Mouse (Mus musculus) cerebellum, adult 2 months (tissue): ENCODE measurements around the gene Mbd5. TPM values are rescaled to one million over a fixed set of nuclear protein-coding genes. Genes with fewer than 3 reads are reported as not detected.

Experiments used
- DNase-seq, 2 experiments: peaks; one replicate each; pipeline ENCODE4 v3.0.0; 2021
- H3K27ac ChIP-seq: fragments of 200-500 bp; 2 replicates; pipeline ENCODE4 v1.5.1; 2012; ENCODE audit warnings: low read length, control low read depth, inconsistent platforms; ENCODE audit not compliant: insufficient read depth
- H3K27me3 ChIP-seq: fragments of 200-500 bp; 2 replicates; pipeline ENCODE4 v1.6.1; 2012; ENCODE audit warnings: inconsistent platforms, mild to moderate bottlenecking, low read length, moderate library complexity; ENCODE audit not compliant: control insufficient read depth, insufficient read depth
- H3K4me1 ChIP-seq: fragments of 200-500 bp; 2 replicates; pipeline ENCODE4 v1.6.1; 2011; ENCODE audit warnings: low read length; ENCODE audit not compliant: control insufficient read depth, insufficient read depth
- H3K4me3 ChIP-seq: fragments of 200-500 bp; replicated peaks from 2 replicates; pipeline ENCODE3; 2011; ENCODE audit warnings: mild to moderate bottlenecking, low read depth, low read length, control low read depth; ENCODE audit not compliant: insufficient read depth
- CTCF ChIP-seq: fragments of 200-500 bp; IDR thresholded peaks from 2 replicates; pipeline ENCODE4 v1.5.1; 2011; ENCODE audit warnings: low read depth, mild to moderate bottlenecking, control low read depth, low read length, moderate library complexity, borderline replicate concordance; ENCODE audit not compliant: insufficient read depth
- POLR2A ChIP-seq: fragments of 200-500 bp; IDR thresholded peaks from 2 replicates; pipeline ENCODE4 v1.6.1; 2011; ENCODE audit warnings: low read length, control low read depth, borderline replicate concordance; ENCODE audit not compliant: insufficient read depth
- WGBS: fragments of 180-500 bp; shearing (Covaris S2); methylation state at CpG from one replicate; pipeline ENCODE4 v1.1.7; 2018; 5-methylcytosine and 5-hydroxymethylcytosine counted together
- polyA plus RNA-seq: library from polyadenylated mRNA; depleted of rRNA; stranded (reverse); fragments of >200 nt; gene quantifications from 2 replicates; pipeline ENCODE4 v1.2.3, GENCODE M21; 2012; rRNA removed

Mbd5 gene
- polyA plus RNA-seq, 1 experiment: 29.3 TPM

GRCm38 (mm10) chr2:49371632-49372031, 422.3 kb downstream of the Mbd5 start:
- Histone ChIP-seq H3K4me1 (no peaks in the 10 kb centered on the region), H3K27ac (no peak overlapping the region), H3K27me3 (no peaks in the 10 kb centered on the region), H3K4me3 (no peak overlapping the region)
- TF ChIP-seq CTCF: no peak
- TF ChIP-seq POLR2A: no peak
- DNase-seq: no peak
- 41% methylated on average over 5 of the region's 5 CpGs for WGBS

- TF ChIP-seq POLR2A (no peak), CTCF (no peak)
- Histone ChIP-seq H3K4me3 (no peak overlapping the region), H3K4me1 (no peaks in the 10 kb centered on the region), H3K27me3 (no peaks in the 10 kb centered on the region), H3K27ac (no peak overlapping the region)
- no peak for DNase-seq
- WGBS: 47% methylated on average over 3 of the region's 3 CpGs
Observed at GRCm38 (mm10) chr2:49372586-49372985, 423.3 kb downstream of the Mbd5 start.

Other genes starting within 250 kb of the Mbd5 start
- gene Acvr2a, start 135.4 kb upstream of the Mbd5 start, polyA plus RNA-seq: 10.2 and 11.4 TPM in 2 replicates
- gene Orc4, start 769 bp downstream of the Mbd5 start, polyA plus RNA-seq: 58.2 and 62.9 TPM in 2 replicates